Mouse (Mus musculus) midbrain, embryonic 12.5 days (tissue): ENCODE measurements around the gene Fam189a1. TPM values are rescaled to one million over a fixed set of nuclear protein-coding genes. Genes with fewer than 3 reads are reported as not detected.

Experiments
- ATAC-seq: fragments of 200-750 bp; cut with Nextera tagmentation; 2 replicates; pipeline ENCODE4 v1.8.0; 2017; ENCODE audit warnings: low read depth, moderate TSS enrichment, moderate library complexity; ENCODE audit not compliant: low FRiP score
- H3K27ac ChIP-seq: fragments of 300-500 bp; sonication (generic); replicated peaks from 2 replicates; pipeline ENCODE4 v1.5.1; 2016; ENCODE audit warnings: mild to moderate bottlenecking
- H3K27me3 ChIP-seq: fragments of 300-500 bp; sonication (generic); 2 replicates; pipeline ENCODE4 v1.6.1; 2016; ENCODE audit warnings: mild to moderate bottlenecking
- H3K36me3 ChIP-seq: fragments of 300-500 bp; sonication (generic); 2 replicates; pipeline ENCODE4 v1.6.1; 2016
- H3K4me1 ChIP-seq: fragments of 300-500 bp; sonication (generic); 2 replicates; pipeline ENCODE4 v1.6.1; 2016
- H3K4me2 ChIP-seq: fragments of 300-500 bp; sonication (generic); replicated peaks from 2 replicates; pipeline ENCODE4 v1.6.1; 2016; ENCODE audit warnings: mild to moderate bottlenecking, moderate library complexity
- H3K4me3 ChIP-seq: fragments of 300-500 bp; sonication (generic); 2 replicates; pipeline ENCODE4 v1.5.1; 2016; ENCODE audit warnings: mild to moderate bottlenecking
- H3K9ac ChIP-seq: fragments of 300-500 bp; sonication (generic); replicated peaks from 2 replicates; pipeline ENCODE4 v1.6.1; 2016; ENCODE audit warnings: mild to moderate bottlenecking, moderate library complexity
- H3K9me3 ChIP-seq: fragments of 300-500 bp; sonication (generic); 2 replicates; pipeline ENCODE4 v1.6.1; 2016; ENCODE audit warnings: mild to moderate bottlenecking
- WGBS: fragments of 180-500 bp; shearing (Covaris S2); methylation state at CpG from one replicate; pipeline ENCODE4 v1.1.7; 2016; 5-methylcytosine and 5-hydroxymethylcytosine counted together
- polyA plus RNA-seq: library from polyadenylated mRNA; unstranded; fragments of >200 nt; fragmentation: Nextera tagmentation; extraction: Ambion mirVana; gene quantifications from 2 replicates; pipeline ENCODE4 v1.2.1, GENCODE M21; 2016

Gene Fam189a1
- polyA plus RNA-seq, 1 experiment from 2014 or later, result 4.4 TPM

DNA sequence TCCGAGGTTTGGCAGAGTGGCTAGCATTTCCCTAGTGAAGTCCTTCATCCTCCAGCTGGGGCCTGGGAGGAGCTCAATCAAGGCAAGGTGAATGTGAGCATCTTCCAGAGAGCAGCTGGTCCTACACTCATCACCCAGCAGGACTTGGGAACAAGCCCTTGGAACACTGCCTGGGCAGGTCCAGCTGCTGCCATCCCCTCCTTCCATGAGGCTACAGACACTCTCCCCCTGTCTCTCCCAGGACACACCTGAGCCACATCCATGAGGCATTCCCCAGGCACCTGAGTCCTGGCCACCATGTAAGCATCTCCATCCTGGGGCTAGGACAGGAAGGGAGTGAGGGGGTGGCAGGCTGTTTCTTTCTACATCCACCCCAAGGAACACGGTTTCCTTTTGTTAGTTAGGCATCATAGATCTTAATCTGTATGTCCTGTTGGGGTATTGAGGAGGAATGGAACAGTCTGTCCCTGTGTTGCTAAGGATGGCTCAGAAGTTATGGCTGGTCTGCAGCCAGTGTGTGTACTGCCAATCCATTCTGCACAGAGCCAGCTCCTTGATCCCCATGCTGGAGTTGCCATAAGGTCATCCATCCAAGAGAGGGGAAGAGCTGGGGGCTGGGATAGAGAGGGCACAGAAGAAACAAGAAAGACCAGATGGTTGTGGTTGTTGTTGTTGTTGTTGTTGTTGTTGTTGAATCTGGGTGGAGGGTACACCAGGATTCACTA, 174.7 kb downstream of the Fam189a1 start:
- Histone ChIP-seq H3K9ac (no peak overlapping the region), H3K27me3 (no peaks in the 10 kb centered on the region), H3K9me3 (no peaks in the 10 kb centered on the region), H3K4me3 (no peak overlapping the region), H3K27ac (no peak overlapping the region), H3K4me1 (no peaks in the 10 kb centered on the region), H3K36me3 (no peaks in the 10 kb centered on the region), H3K4me2 (no peak overlapping the region)
- WGBS, result 64% methylated on average over 2 of the region's 2 CpGs
- ATAC-seq, result no peak

DNA sequence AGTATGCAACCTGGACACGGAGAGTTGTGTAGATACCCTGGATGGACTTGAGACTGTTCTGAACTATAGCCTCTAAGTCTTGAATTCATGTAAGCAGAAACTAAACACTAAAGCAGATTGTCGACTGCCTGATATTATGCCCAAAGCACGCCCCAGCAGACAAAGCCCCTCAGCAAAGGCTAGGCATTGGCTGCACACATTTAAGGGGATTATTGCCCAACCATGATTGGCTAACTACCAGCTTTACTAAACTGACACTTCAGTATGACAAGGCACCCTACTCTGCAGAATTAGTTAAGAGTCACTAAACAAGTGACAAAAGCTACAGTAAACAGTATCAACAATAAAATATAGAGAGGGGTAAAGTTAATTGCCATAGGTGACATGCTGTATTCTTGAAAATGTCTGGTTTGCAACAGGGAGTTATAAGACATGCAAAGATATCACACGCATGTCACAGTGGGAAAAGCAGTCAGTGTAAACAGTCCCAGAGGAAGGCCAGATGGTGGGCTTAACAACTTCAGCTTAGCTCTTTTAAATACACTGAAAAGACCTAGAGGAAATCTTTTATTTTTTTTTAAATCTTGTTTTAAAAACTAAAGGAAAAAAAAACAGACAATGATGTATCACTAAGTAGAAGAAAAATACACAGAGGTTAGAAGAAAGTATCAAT, 182.6 kb downstream of the Fam189a1 start:
- Histone ChIP-seq H3K9ac (no peak overlapping the region), H3K4me3 (no peak overlapping the region), H3K4me1 (peaks cover 6% of the 10 kb centered on the region), H3K36me3 (no peaks in the 10 kb centered on the region), H3K4me2 (no peak overlapping the region), H3K27me3 (no peaks in the 10 kb centered on the region), H3K27ac (0 out of 2 replicates have a peak overlapping the region, but pooled peaks have one; percentile 30), H3K9me3 (no peaks in the 10 kb centered on the region)
- no peak for ATAC-seq
- WGBS, result 50% methylated on average over 4 of the region's 4 CpGs

DNA sequence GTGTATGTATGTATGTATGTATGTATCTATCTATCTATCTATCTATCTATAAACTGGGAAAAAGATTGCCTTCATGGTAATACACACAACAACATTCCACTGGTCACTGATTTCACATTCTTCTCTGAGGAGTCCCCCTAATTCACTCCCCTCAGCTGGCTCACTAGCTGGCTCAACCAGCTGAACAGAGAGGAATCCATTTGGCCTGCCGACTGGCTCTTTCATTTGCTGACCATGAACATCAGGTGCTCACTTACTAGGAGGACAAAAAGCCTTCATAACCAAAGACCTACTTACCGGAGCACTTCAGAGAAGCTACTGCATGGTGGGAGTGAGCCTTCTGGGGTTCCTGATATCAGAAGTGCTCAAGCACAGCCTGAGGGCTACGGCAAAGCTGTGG, 194.2 kb downstream of the Fam189a1 start:
- no peak overlapping the region for H3K4me3 ChIP-seq
- no peaks in the 10 kb centered on the region for H3K4me1 ChIP-seq
- H3K27me3 ChIP-seq, result no peaks in the 10 kb centered on the region
- H3K9ac ChIP-seq, result no peak overlapping the region
- no peaks in the 10 kb centered on the region for H3K36me3 ChIP-seq
- H3K27ac ChIP-seq, result no peak overlapping the region
- H3K9me3 ChIP-seq, result no peaks in the 10 kb centered on the region
- 98% methylated on average over 3 of the region's 3 CpGs for WGBS
- H3K4me2 ChIP-seq, result no peak overlapping the region
- ATAC-seq, result no peak

DNA sequence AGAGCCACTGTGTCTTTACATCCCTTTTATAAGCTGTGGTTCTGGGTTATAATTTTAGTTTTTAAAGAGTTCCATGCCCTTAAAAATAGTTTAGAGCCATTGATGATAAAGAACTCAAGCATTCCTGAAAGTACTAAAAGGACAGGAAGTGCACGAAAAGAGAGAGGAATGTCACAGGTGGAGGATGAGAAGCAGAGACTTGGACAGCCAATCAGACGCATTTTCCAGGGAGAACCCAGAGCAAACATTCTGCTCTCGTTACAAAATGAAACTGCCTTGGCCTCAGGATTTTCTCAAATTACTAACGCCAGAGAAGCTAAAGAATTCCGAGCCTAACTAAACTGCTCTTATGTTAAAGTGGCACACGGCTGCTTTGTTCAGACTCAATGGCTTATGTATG, 197.3 kb downstream of the Fam189a1 start:
- H3K27me3 ChIP-seq, result no peaks in the 10 kb centered on the region
- 50% methylated on average over 6 of the region's 6 CpGs for WGBS
- no peak overlapping the region for H3K27ac ChIP-seq
- H3K4me1 ChIP-seq, result no peaks in the 10 kb centered on the region
- no peaks in the 10 kb centered on the region for H3K9me3 ChIP-seq
- H3K4me2 ChIP-seq, result no peak overlapping the region
- no peak for ATAC-seq
- H3K4me3 ChIP-seq, result no peak overlapping the region
- no peak overlapping the region for H3K9ac ChIP-seq
- H3K36me3 ChIP-seq, result no peaks in the 10 kb centered on the region

DNA sequence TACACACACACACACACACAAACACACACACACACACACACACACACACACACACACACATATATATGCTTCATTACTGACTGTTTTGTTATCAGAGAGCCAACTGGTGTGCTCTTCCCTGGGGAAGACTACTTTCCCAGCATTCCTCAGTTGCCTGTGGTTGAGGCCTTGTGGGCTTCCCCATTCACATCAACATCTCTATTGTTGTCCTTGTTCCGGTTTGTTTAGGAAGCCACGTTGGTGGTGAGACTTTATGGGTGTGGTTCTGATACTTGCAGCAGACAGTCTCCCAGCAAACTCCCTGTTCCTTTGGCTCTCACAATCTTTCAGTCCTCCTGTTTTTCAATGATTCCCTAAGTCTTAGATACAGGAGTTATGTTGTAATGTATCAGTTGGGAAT, 204.2 kb downstream of the Fam189a1 start:
- no peak for ATAC-seq
- H3K9ac ChIP-seq, result no peak overlapping the region
- no peaks in the 10 kb centered on the region; the same call in 1 of the 2 replicates for H3K4me1 ChIP-seq
- 37% methylated on average over 2 of the region's 2 CpGs for WGBS
- H3K9me3 ChIP-seq, result no peaks in the 10 kb centered on the region
- H3K4me2 ChIP-seq, result no peak overlapping the region
- H3K27me3 ChIP-seq, result peaks cover 6% of the 10 kb centered on the region
- no peak overlapping the region for H3K4me3 ChIP-seq
- no peak overlapping the region for H3K27ac ChIP-seq
- H3K36me3 ChIP-seq, result no peaks in the 10 kb centered on the region

DNA sequence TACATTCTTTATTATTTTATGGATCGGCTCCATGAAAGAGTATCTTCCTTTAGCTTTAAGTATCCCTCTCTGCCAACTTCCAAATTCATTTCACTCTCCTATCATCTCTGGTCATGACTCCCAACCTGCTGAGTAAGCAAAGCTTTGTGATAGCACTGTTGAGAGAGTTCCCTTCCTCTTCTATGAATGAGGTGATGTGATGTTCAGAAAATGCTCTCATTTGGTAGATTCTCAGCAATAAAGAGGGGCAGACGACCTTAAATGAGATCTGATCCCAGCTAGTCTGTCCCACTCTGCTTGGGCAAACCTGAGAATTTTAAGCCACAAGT, 205.6 kb downstream of the Fam189a1 start:
- peaks cover 6% of the 10 kb centered on the region for H3K27me3 ChIP-seq
- H3K4me1 ChIP-seq, result no peaks in the 10 kb centered on the region; the same call in 1 of the 2 replicates
- H3K9me3 ChIP-seq, result no peaks in the 10 kb centered on the region
- H3K4me3 ChIP-seq, result no peak overlapping the region
- no peak overlapping the region for H3K4me2 ChIP-seq
- ATAC-seq, result no peak
- no peaks in the 10 kb centered on the region for H3K36me3 ChIP-seq
- no peak overlapping the region for H3K27ac ChIP-seq
- WGBS, result 70% methylated on average over 2 of the region's 2 CpGs
- no peak overlapping the region for H3K9ac ChIP-seq

DNA sequence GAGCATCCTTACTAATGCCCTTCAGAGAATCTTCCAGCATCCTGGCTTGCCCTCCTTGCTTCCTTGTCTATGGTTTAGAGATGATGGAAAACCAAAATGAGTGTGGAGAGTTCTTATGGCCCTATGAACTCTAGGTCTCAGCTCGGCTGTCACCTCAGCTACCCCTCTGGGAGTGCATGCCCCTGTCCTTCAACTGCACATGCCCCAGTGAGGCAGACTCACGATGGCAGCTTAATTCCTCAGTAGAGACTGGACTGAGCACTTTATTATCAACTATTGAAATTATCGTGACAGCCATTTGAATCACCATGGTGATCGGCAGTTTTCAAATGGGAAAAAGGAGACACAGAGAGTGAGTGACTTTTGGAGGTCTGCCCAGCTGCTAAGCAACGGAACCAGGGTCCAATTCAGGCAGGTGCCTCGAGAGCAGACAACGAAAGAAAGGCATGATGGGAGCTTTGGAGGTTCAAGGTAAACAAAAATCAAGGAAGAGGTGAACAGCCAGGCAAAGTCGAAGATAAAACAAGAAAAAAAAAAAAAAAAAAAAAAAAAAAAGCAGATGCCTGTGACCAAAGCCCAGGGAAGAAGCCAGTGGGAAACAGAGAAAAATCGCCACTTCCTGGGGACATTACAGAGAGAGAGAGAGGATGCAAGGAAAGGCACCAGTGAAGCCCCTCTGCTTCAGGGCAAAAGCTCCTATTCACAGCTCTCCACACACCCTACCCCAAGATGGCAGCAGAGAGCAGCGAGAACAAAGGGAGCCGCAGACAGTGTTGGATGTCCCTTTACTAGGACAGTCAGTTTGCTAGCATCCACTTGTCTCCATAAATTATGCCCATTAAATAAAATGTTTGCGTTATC, 206.2 kb downstream of the Fam189a1 start:
- no peak overlapping the region for H3K9ac ChIP-seq
- H3K36me3 ChIP-seq, result no peaks in the 10 kb centered on the region
- H3K4me1 ChIP-seq, result no peaks in the 10 kb centered on the region; the same call in 1 of the 2 replicates
- no peak; the same call in 1 of the 2 replicates for ATAC-seq
- no peak overlapping the region for H3K4me3 ChIP-seq
- no peak overlapping the region for H3K4me2 ChIP-seq
- H3K9me3 ChIP-seq, result no peaks in the 10 kb centered on the region
- no peak overlapping the region for H3K27ac ChIP-seq
- WGBS, result 33% methylated on average over 12 of the region's 12 CpGs
- peaks cover 8% of the 10 kb centered on the region for H3K27me3 ChIP-seq

DNA sequence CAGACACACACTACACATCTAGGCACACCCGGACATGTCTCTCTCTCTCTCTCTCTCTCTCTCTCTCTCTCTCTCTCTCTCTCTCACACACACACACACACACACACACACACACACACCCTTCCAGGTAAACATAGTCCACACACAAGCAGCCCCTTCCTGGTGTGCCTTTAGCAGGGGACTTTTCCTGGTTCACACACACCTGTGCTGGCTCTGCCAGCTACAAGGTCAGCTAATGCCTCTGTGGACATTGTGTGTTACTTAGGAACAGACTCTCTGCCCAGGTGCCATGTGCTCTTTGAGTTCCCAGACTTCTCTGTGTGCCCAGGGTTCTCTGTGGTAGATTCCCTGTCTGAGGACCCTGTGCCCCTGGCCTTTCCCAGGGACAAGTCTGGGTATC, 206.9 kb downstream of the Fam189a1 start:
- no peaks in the 10 kb centered on the region for H3K9me3 ChIP-seq
- no peaks in the 10 kb centered on the region for H3K36me3 ChIP-seq
- no peaks in the 10 kb centered on the region; the same call in 1 of the 2 replicates for H3K4me1 ChIP-seq
- 80% methylated on average over 1 of the region's 1 CpGs for WGBS
- peaks cover 13% of the 10 kb centered on the region for H3K27me3 ChIP-seq
- no peak for ATAC-seq
- H3K27ac ChIP-seq, result no peak overlapping the region
- no peak overlapping the region for H3K4me2 ChIP-seq
- H3K9ac ChIP-seq, result no peak overlapping the region
- no peak overlapping the region for H3K4me3 ChIP-seq

DNA sequence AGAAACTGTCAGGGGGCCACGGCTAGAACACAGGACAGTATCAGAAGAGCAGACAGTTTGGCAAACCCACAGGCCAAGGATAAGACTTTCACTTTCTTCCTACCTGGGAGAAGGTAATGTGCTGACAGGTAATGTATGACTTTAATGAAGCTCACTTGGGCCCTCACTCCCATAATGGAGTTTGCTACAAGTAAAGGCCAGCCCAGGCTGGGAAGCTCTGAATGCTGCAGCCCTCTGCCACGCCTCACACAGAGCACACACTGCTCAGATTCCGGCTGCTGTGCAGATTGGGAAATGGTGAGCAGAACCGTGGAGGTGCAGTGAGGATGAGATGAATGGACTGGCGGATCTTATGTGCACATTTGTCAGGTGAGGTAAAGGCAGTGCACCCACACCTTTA, 211.7 kb downstream of the Fam189a1 start:
- WGBS, result 84% methylated on average over 5 of the region's 5 CpGs
- no peak overlapping the region for H3K9ac ChIP-seq
- H3K36me3 ChIP-seq, result no peaks in the 10 kb centered on the region
- H3K4me3 ChIP-seq, result no peak overlapping the region
- no peak for ATAC-seq
- no peak overlapping the region for H3K4me2 ChIP-seq
- no peak overlapping the region for H3K27ac ChIP-seq
- H3K9me3 ChIP-seq, result no peaks in the 10 kb centered on the region
- H3K4me1 ChIP-seq, result no peaks in the 10 kb centered on the region
- peaks cover 17% of the 10 kb centered on the region for H3K27me3 ChIP-seq

DNA sequence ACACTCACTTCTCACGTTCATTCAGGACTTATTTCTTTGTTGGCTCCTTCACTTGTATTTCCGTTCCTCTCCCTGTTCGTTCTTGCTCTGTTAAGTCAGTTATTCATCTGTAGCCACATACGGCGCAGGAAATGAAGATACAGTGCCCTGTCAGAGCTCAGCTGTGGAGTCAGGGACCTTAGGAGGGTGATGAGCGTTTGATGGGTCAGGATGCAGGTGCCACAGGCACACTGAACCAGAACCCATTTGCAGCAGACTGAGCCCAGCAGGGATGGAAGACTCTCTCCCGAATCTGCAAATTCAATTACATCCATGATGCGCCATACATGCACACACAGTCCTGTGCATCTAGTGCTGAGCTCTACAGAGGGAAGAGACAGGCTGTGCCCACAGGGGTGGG, 212.2 kb downstream of the Fam189a1 start:
- WGBS, result 85% methylated on average over 8 of the region's 8 CpGs

DNA sequence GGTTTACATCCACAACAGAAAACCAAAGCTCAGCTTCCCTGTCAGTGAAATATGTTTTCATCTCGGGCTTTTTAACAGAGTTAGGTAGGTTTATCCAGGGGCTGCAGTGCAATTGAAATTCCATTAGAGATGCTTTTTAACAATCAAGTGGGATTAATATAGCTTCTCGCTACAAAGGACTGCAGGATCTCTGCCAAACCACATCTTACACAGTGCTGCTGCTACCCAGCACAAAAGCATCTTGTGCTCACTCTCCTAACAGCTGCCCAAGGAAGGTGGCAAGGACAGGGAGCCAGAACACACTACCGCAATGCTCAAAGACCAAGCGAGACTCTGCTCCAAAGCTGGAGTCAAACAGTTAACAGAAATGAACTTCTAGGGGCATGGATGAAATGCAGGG, 219.4 kb downstream of the Fam189a1 start:
- no peak overlapping the region for H3K4me2 ChIP-seq
- H3K4me1 ChIP-seq, result no peaks in the 10 kb centered on the region
- no peak overlapping the region for H3K27ac ChIP-seq
- H3K36me3 ChIP-seq, result no peaks in the 10 kb centered on the region
- H3K9ac ChIP-seq, result no peak overlapping the region
- ATAC-seq, result no peak
- H3K9me3 ChIP-seq, result no peaks in the 10 kb centered on the region
- no peak overlapping the region for H3K4me3 ChIP-seq
- H3K27me3 ChIP-seq, result no peaks in the 10 kb centered on the region
- WGBS, result 81% methylated on average over 4 of the region's 4 CpGs

More for the DNA sequence above, 212.2 kb downstream of the Fam189a1 start:
- no peaks in the 10 kb centered on the region for H3K36me3 ChIP-seq
- no peaks in the 10 kb centered on the region for H3K9me3 ChIP-seq
- no peaks in the 10 kb centered on the region for H3K4me1 ChIP-seq
- H3K27ac ChIP-seq, result no peak overlapping the region
- no peak overlapping the region for H3K4me3 ChIP-seq
- ATAC-seq, result no peak
- H3K9ac ChIP-seq, result no peak overlapping the region
- H3K27me3 ChIP-seq, result peaks cover 17% of the 10 kb centered on the region
- H3K4me2 ChIP-seq, result no peak overlapping the region

DNA sequence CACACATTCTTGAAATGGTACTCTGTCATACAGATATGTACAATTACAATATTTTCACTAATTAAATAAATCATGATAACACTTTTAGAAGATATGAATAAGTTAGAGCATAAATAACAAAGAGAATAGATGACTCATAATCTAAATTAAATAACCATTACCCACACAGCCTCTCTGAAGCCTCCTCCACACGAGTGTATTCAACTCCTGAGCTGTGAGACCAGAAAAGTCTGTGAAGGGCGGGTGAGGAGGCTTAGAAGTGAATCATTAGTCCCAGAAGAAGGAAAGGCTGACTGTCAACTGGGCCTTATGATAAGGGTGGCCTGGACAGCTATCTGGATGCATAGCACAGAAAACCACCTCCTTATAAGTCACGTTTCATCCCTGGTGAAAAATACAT, 222.3 kb downstream of the Fam189a1 start:
- no peak for ATAC-seq
- Histone ChIP-seq H3K4me3 (no peak overlapping the region), H3K36me3 (no peaks in the 10 kb centered on the region), H3K27me3 (no peaks in the 10 kb centered on the region), H3K4me1 (no peaks in the 10 kb centered on the region), H3K9me3 (no peaks in the 10 kb centered on the region), H3K4me2 (no peak overlapping the region), H3K27ac (no peak overlapping the region), H3K9ac (no peak overlapping the region)
- 73% methylated on average over 3 of the region's 3 CpGs for WGBS
